Mouse (Mus musculus) testis, adult 2 months (tissue): ENCODE data around the gene Olfr67.

Experiments used
- CTCF ChIP-seq: fragments of 200-500 bp; IDR thresholded peaks from 2 replicates; pipeline ENCODE4 v1.5.1; 2012; ENCODE audit warnings: low read depth, mild to moderate bottlenecking, inconsistent platforms, low read length, moderate library complexity; ENCODE audit not compliant: control insufficient read depth, insufficient read depth, insufficient replicate concordance
- POLR2A ChIP-seq: fragments of 200-500 bp; IDR thresholded peaks from 2 replicates; pipeline ENCODE4 v1.6.1; 2012; ENCODE audit warnings: low read depth, mild to moderate bottlenecking, inconsistent platforms, low read length, moderate library complexity; ENCODE audit not compliant: control insufficient read depth

DNA sequence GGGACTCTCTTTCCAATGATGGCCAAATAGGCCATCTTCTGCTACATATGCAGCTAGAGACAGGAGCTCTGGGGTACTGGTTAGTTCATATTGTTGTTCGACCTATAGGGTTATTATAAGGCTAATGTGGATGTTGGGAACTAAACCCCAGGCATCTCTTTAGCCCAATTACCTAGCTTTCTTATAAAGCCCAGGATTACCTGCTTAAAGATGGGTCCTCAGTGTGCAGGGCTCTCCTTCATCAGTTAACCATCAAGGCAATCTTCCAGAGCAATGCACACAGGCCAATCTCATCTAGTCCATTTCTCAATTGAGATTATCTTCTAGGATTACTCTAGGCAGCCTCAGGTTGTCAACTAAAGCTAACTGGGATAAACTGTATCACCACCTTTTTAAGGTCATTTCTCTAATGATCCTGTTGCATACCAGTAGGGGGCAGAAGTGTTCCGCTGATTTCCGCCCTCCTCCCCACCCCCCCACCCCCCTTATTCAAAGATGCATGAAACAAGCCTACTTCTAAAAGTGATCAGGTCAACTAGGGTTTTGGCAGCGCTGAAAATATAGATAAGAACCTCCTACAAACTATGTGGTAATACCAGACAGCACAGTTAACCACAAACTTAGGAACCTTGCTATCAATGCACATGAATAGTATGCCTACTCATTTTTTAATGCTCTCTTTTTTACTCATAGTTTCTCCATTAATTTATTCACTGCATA, 1.2 kb upstream of the Olfr67 start:
- TF ChIP-seq CTCF (no peak), POLR2A (no peak)
